In the genomic region with DNA sequence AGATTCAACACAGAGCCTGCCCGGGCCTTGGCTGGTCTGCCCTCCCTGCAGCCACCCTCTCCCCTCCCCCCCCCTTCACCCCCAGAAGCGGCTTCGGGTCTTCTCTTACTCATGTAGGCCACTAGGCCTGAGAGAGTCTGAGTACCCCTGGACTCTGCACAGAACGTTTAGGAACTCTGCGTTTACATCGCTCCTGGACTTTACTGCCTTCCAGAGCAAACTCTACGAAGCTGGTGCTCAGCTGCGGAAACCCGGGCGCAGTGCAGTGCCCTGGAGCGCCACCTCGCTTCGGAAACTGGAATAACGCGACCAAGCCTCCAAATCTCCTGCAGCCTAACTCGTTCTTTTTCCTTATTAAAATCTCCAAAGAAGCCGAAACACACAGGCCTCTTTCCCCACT, we compare ENCODE assay signal across 8 mouse cellular contexts. TPM values are rescaled to one million over a fixed set of nuclear protein-coding genes. Genes with fewer than 3 reads are reported as not detected.
DNase-seq lines count a peak whose midpoint lies in the region; ATAC-seq and TF ChIP-seq lines count a peak whose summit lies in the region.

No protein-coding gene starts in this region.

- peak; percentile 33; the same call in 1 of the 2 replicates for ATAC-seq in forebrain, embryonic 12.5 days (ENCODE audit: low FRiP score)
- no peak for ATAC-seq in heart, embryonic 16.5 days (replicated peaks; ENCODE audit: extremely low read depth, insufficient read depth, low FRiP score)
- 0 out of 2 replicates have a peak, but pooled peaks have one; percentile 14 for ATAC-seq in liver, embryonic 11.5 days (replicated peaks; ENCODE audit: low FRiP score)

- DNase-seq in spleen, adult 2 months (ENCODE audit: low read depth in 1 of 2, low spot score in 2 of 2), result no peak
- DNase-seq in spleen, postnatal 4 days (ENCODE audit: low spot score in 2 of 2), result no peak
- DNase-seq in kidney, postnatal 14 days, result peak; percentile 91
- DNase-seq in liver, embryonic 11.5 days (ENCODE audit: low spot score), result peak; percentile 64
- DNase-seq in neural tube, embryonic 10.5 days (ENCODE audit: extremely low spot score, low spot score), result peak; percentile 81
- peak; percentile 64 for DNase-seq in yolk sac, embryonic 10.5 days (ENCODE audit: low spot score)

- H3K4me2 ChIP-seq in forebrain, embryonic 12.5 days, result peak overlapping the region; percentile 66
- peak overlapping the region; percentile 52 for H3K4me2 ChIP-seq in heart, embryonic 16.5 days (ENCODE audit: low read depth, low read length)
- peak overlapping the region; percentile 53 for H3K4me2 ChIP-seq in liver, embryonic 11.5 days

- peak; percentile 30; the same call in 1 of the 2 replicates for TF ChIP-seq CTCF in spleen, adult 2 months (IDR thresholded peaks at IDR 0.05; ENCODE audit: extremely low read depth, insufficient read depth, insufficient read length, insufficient replicate concordance)

- no peak overlapping the region for H3K27ac ChIP-seq in spleen, adult 2 months (ENCODE audit: insufficient read depth, low read length)
- peak overlapping the region; percentile 93 for H3K27ac ChIP-seq in forebrain, embryonic 12.5 days
- H3K27ac ChIP-seq in heart, embryonic 16.5 days (ENCODE audit: low read length), result no peak overlapping the region
- no peak overlapping the region for H3K27ac ChIP-seq in liver, embryonic 11.5 days (ENCODE audit: low read depth, low read length)

- no peaks in the 10 kb centered on the region for H3K4me1 ChIP-seq in spleen, adult 2 months (ENCODE audit: control insufficient read depth, insufficient read depth, insufficient read length)
- peaks cover 53% of the 10 kb centered on the region for H3K4me1 ChIP-seq in forebrain, embryonic 12.5 days
- peaks cover 8% of the 10 kb centered on the region for H3K4me1 ChIP-seq in heart, embryonic 16.5 days (ENCODE audit: control insufficient read depth, insufficient read depth, low read length)
- peaks cover 6% of the 10 kb centered on the region; the same call in 1 of the 2 replicates for H3K4me1 ChIP-seq in liver, embryonic 11.5 days (replicated peaks; ENCODE audit: control insufficient read depth, insufficient read depth, low read length)

- H3K4me3 ChIP-seq in spleen, adult 2 months (ENCODE audit: extremely low read depth, insufficient read depth, insufficient read length), result no peak overlapping the region; the same call in 1 of the 2 replicates
- peak overlapping the region; percentile 41 for H3K4me3 ChIP-seq in forebrain, embryonic 12.5 days (replicated peaks)
- peak overlapping the region; percentile 33 for H3K4me3 ChIP-seq in heart, embryonic 16.5 days (ENCODE audit: low read length)
- H3K4me3 ChIP-seq in liver, embryonic 11.5 days (ENCODE audit: low read depth, low read length), result peak overlapping the region; percentile 21; the same call in 1 of the 2 replicates

- 5% methylated on average over 17 of the region's 17 CpGs for WGBS in spleen, adult 2 months
- WGBS in forebrain, embryonic 12.5 days, result under 1% methylated on average over 17 of the region's 17 CpGs
- WGBS in heart, embryonic 16.5 days, result 2% methylated on average over 17 of the region's 17 CpGs
- WGBS in liver, embryonic 11.5 days, result 2% methylated on average over 17 of the region's 17 CpGs

- TF ChIP-seq POLR2A in spleen, adult 2 months (IDR thresholded peaks at IDR 0.05; ENCODE audit: low read depth, low read length), result no peak

- H3K27me3 ChIP-seq in spleen, adult 2 months (ENCODE audit: control insufficient read depth, insufficient read depth, low read length), result peaks cover 10% of the 10 kb centered on the region
- peaks cover 96% of the 10 kb centered on the region for H3K27me3 ChIP-seq in forebrain, embryonic 12.5 days
- H3K27me3 ChIP-seq in heart, embryonic 16.5 days (ENCODE audit: control insufficient read depth, insufficient read depth, low read length), result peaks cover 86% of the 10 kb centered on the region
- H3K27me3 ChIP-seq in liver, embryonic 11.5 days (replicated peaks; ENCODE audit: control insufficient read depth, insufficient read depth, low read length), result peaks cover 92% of the 10 kb centered on the region

- H3K9ac ChIP-seq in forebrain, embryonic 12.5 days, result peak overlapping the region; percentile 63
- H3K9ac ChIP-seq in heart, embryonic 16.5 days (ENCODE audit: low read length), result no peak overlapping the region
- H3K9ac ChIP-seq in liver, embryonic 11.5 days (ENCODE audit: low read depth, low read length), result no peak overlapping the region

- no peaks in the 10 kb centered on the region for H3K36me3 ChIP-seq in spleen, adult 2 months (ENCODE audit: control insufficient read depth, insufficient read depth, low read length)
- H3K36me3 ChIP-seq in forebrain, embryonic 12.5 days (replicated peaks), result no peaks in the 10 kb centered on the region
- H3K36me3 ChIP-seq in heart, embryonic 16.5 days (ENCODE audit: control insufficient read depth, insufficient read depth), result no peaks in the 10 kb centered on the region
- no peaks in the 10 kb centered on the region for H3K36me3 ChIP-seq in liver, embryonic 11.5 days (ENCODE audit: control insufficient read depth, insufficient read depth, low read length)

- no peaks in the 10 kb centered on the region for H3K9me3 ChIP-seq in forebrain, embryonic 12.5 days
- no peaks in the 10 kb centered on the region for H3K9me3 ChIP-seq in heart, embryonic 16.5 days (replicated peaks; ENCODE audit: control insufficient read depth, low read length)
- H3K9me3 ChIP-seq in liver, embryonic 11.5 days (ENCODE audit: control insufficient read depth, low read length), result no peaks in the 10 kb centered on the region

RNA-seq across cellular contexts. Expression of a gene that starts 31.7 kb away (rescaled TPM):
- 84.6 and 134 TPM in 2 replicates for polyA plus RNA-seq in spleen, adult 2 months (2012; rRNA removed)
- 129 and 162 TPM in 2 replicates for polyA plus RNA-seq in forebrain, embryonic 12.5 days (2016; fragmentation: Nextera tagmentation; extraction: Ambion mirVana)
- 15.4 and 20.0 TPM in 2 replicates for polyA plus RNA-seq in heart, embryonic 16.5 days (2015; fragmentation: Nextera tagmentation; extraction: Ambion mirVana)
- polyA plus RNA-seq in liver, embryonic 11.5 days (2014; fragmentation: Nextera tagmentation; extraction: Ambion mirVana), result 49.6 and 49.7 TPM in 2 replicates

Comparison
In these comparisons a context has a peak if more than half of its experiments do, and no peak if none do; other contexts are left out.
1. DNase-seq: peak in kidney, postnatal 14 days (single experiment), liver, embryonic 11.5 days (single experiment), neural tube, embryonic 10.5 days (single experiment) and yolk sac, embryonic 10.5 days (single experiment); none in spleen, adult 2 months (0 of 2) and spleen, postnatal 4 days (0 of 2).
2. Peak in every context shown above with its lines, with median percentiles within 50 percentile points of each other: H3K4me2 ChIP-seq.